Mouse (Mus musculus) MEL (cell line): Measurements from ENCODE around the gene Gm11111. TPM values are rescaled to one million over a fixed set of nuclear protein-coding genes. Genes with fewer than 3 reads are reported as not detected.

Experiments
- DNase-seq: peaks from one replicate; pipeline ENCODE4 v3.0.0; 2011; ENCODE audit warnings: low read depth, low spot score
- H3K27ac ChIP-seq: 2 replicates; pipeline ENCODE4 v1.5.1; 2012; ENCODE audit warnings: low read depth, mild to moderate bottlenecking, control low read depth, low read length, moderate library complexity; ENCODE audit not compliant: control insufficient read depth
- H3K27me3 ChIP-seq, 2 experiments: fragments of 150-350 bp in 1 of 2; sonication (generic) in 1 of 2; 2 replicates each; pipeline ENCODE4 v1.6.1; 2012; ENCODE audit warnings: low read length in 2 of 2, mild to moderate bottlenecking in 2 of 2, improper control_type of control experiment in 1 of 2, moderate library complexity in 1 of 2; ENCODE audit not compliant: insufficient read depth in 2 of 2, control insufficient read depth in 1 of 2
- H3K36me3 ChIP-seq, 2 experiments: 2 replicates each; pipeline ENCODE4 v1.6.1; 2012 to 2014; ENCODE audit warnings: low read length in 2 of 2, improper control_type of control experiment in 1 of 2, inconsistent platforms in 1 of 2, mild to moderate bottlenecking in 1 of 2; ENCODE audit not compliant: insufficient read depth in 2 of 2, control insufficient read depth in 1 of 2
- H3K4me1 ChIP-seq, 2 experiments: fragments of 150-350 bp in 1 of 2; sonication (generic) in 1 of 2; 2 replicates each; pipeline ENCODE4 v1.6.1; 2012; ENCODE audit warnings: low read length in 2 of 2, improper control_type of control experiment in 1 of 2, mild to moderate bottlenecking in 1 of 2; ENCODE audit not compliant: insufficient read depth in 2 of 2, control insufficient read depth in 1 of 2
- H3K4me3 ChIP-seq, 2 experiments: fragments of 150-350 bp in 1 of 2; sonication (generic) in 1 of 2; 2 replicates each; pipeline ENCODE4 v1.5.1; 2012; ENCODE audit warnings: low read depth in 2 of 2, low read length in 2 of 2, mild to moderate bottlenecking in 2 of 2, moderate library complexity in 2 of 2, control low read depth in 1 of 2, improper control_type of control experiment in 1 of 2; ENCODE audit not compliant: control insufficient read depth in 1 of 2, insufficient read depth in 1 of 2
- H3K79me2 ChIP-seq: 2 replicates; pipeline ENCODE4 v1.6.1; 2012; ENCODE audit warnings: mild to moderate bottlenecking, low read length, moderate library complexity; ENCODE audit not compliant: control insufficient read depth, poor library complexity, insufficient read depth
- H3K9ac ChIP-seq: 2 replicates; pipeline ENCODE4 v1.6.1; 2012; ENCODE audit warnings: low read depth, mild to moderate bottlenecking, control low read depth, low read length, moderate library complexity; ENCODE audit not compliant: control insufficient read depth, poor library complexity, severe bottlenecking
- H3K9me3 ChIP-seq: fragments of 150-350 bp; sonication (generic); replicated peaks from 2 replicates; pipeline ENCODE4 v1.6.1; 2012; ENCODE audit warnings: mild to moderate bottlenecking, low read length, improper control_type of control experiment, moderate library complexity; ENCODE audit not compliant: insufficient read depth
- CHD1 ChIP-seq: IDR thresholded peaks from 2 replicates; pipeline ENCODE4 v1.6.1; 2012; ENCODE audit warnings: low read depth, mild to moderate bottlenecking, inconsistent platforms, low read length, improper control_type of control experiment
- CHD2 ChIP-seq: IDR thresholded peaks from 2 replicates; pipeline ENCODE4 v1.6.1; 2011; ENCODE audit warnings: low read length, improper control_type of control experiment
- CTCF ChIP-seq, 3 experiments: IDR thresholded peaks in 2 of 3; conservative IDR thresholded peaks in 1 of 3; 2 replicates each; pipeline ENCODE4 v1.5.1; 2011 to 2012; ENCODE audit warnings: low read length in 3 of 3, low read depth in 2 of 3, mild to moderate bottlenecking in 2 of 3, improper control_type of control experiment in 1 of 3, inconsistent platforms in 1 of 3, mixed read lengths in 1 of 3, moderate library complexity in 1 of 3; ENCODE audit not compliant: control insufficient read depth in 1 of 3, insufficient read depth in 1 of 3, poor library complexity in 1 of 3, severe bottlenecking in 1 of 3
- ELF1 ChIP-seq: IDR thresholded peaks from 2 replicates; pipeline ENCODE4 v1.6.1; 2014; ENCODE audit warnings: low read depth, mild to moderate bottlenecking, inconsistent platforms, low read length, improper control_type of control experiment, moderate library complexity
- EP300 ChIP-seq, 2 experiments: IDR thresholded peaks; 2 replicates each; pipeline ENCODE4 v1.6.1; 2011; ENCODE audit warnings: improper control_type of control experiment in 2 of 2, low read length in 2 of 2, low read depth in 1 of 2, mild to moderate bottlenecking in 1 of 2
- ETS1 ChIP-seq: IDR thresholded peaks from 2 replicates; pipeline ENCODE4 v1.6.1; 2012; ENCODE audit warnings: low read depth, mild to moderate bottlenecking, inconsistent platforms, low read length, improper control_type of control experiment, moderate library complexity
- GATA1 ChIP-seq: IDR thresholded peaks from 2 replicates; pipeline ENCODE4 v1.6.1; 2011; ENCODE audit warnings: low read depth, low read length, improper control_type of control experiment
- JUND ChIP-seq: IDR thresholded peaks from 2 replicates; pipeline ENCODE4 v1.6.1; 2011; ENCODE audit warnings: low read depth, mild to moderate bottlenecking, improper control_type of control experiment, low read length
- KAT2A ChIP-seq: conservative IDR thresholded peaks from 2 replicates; pipeline ENCODE4 v1.6.1; 2012; ENCODE audit warnings: low read depth, low read length, improper control_type of control experiment, inconsistent platforms
- MAZ ChIP-seq: IDR thresholded peaks from 2 replicates; pipeline ENCODE4 v1.6.1; 2012; ENCODE audit warnings: low read depth, mild to moderate bottlenecking, inconsistent platforms, low read length, improper control_type of control experiment
- MXI1 ChIP-seq: IDR thresholded peaks from 2 replicates; pipeline ENCODE4 v1.6.1; 2011; ENCODE audit warnings: mild to moderate bottlenecking, low read depth, low read length, improper control_type of control experiment
- MYC ChIP-seq: IDR thresholded peaks from 2 replicates; pipeline ENCODE4 v1.6.1; 2011; ENCODE audit warnings: low read depth, mild to moderate bottlenecking, low read length, improper control_type of control experiment, moderate library complexity
- SIN3A ChIP-seq: IDR thresholded peaks from 2 replicates; pipeline ENCODE4 v1.6.1; 2012; ENCODE audit warnings: low read length, improper control_type of control experiment, inconsistent platforms
- SMC3 ChIP-seq: IDR thresholded peaks from 2 replicates; pipeline ENCODE4 v1.6.1; 2011; ENCODE audit warnings: low read depth, low read length, improper control_type of control experiment
- TBP ChIP-seq: IDR thresholded peaks from 2 replicates; pipeline ENCODE4 v1.8.0; 2011; ENCODE audit warnings: low read depth, low read length, improper control_type of control experiment
- UBTF ChIP-seq: IDR thresholded peaks from 2 replicates; pipeline ENCODE4 v1.6.1; 2012; ENCODE audit warnings: low read depth, mild to moderate bottlenecking, inconsistent platforms, low read length, improper control_type of control experiment, moderate library complexity, borderline replicate concordance; ENCODE audit not compliant: insufficient read depth
- USF1 ChIP-seq: IDR thresholded peaks from 2 replicates; pipeline ENCODE4 v1.6.1; 2014; ENCODE audit warnings: low read depth, mild to moderate bottlenecking, inconsistent platforms, low read length, improper control_type of control experiment, moderate library complexity
- ZC3H11A ChIP-seq: IDR thresholded peaks from 2 replicates; pipeline ENCODE4 v1.6.1; 2012; ENCODE audit warnings: low read depth, mild to moderate bottlenecking, inconsistent platforms, low read length, improper control_type of control experiment
- ZKSCAN1 ChIP-seq: IDR thresholded peaks from 2 replicates; pipeline ENCODE4 v1.6.1; 2012; ENCODE audit warnings: low read depth, mild to moderate bottlenecking, inconsistent platforms, low read length, improper control_type of control experiment, moderate library complexity
- ZMIZ1 ChIP-seq: IDR thresholded peaks from 2 replicates; pipeline ENCODE4 v1.6.1; 2012; ENCODE audit warnings: low read depth, mild to moderate bottlenecking, inconsistent platforms, low read length, improper control_type of control experiment, moderate library complexity
- ZNF384 ChIP-seq: IDR thresholded peaks from 2 replicates; pipeline ENCODE4 v1.6.1; 2012; ENCODE audit warnings: low read depth, mild to moderate bottlenecking, inconsistent platforms, low read length, improper control_type of control experiment
- polyA plus RNA-seq, 2 experiments: library from polyadenylated mRNA; stranded (reverse) in 1 of 2; unstranded in 1 of 2; fragments of >175 nt in 1 of 2; fragments of >200 nt in 1 of 2; gene quantifications; 2 replicates each; pipeline versions ENCODE4 v1.2.1 to v1.2.4; 2012; ENCODE audit warnings: low replicate concordance in 2 of 2, low read depth in 1 of 2; ENCODE audit not compliant: insufficient read length in 2 of 2, insufficient read depth in 1 of 2, missing spikeins in 1 of 2
- total RNA-seq: library from RNA; depleted of rRNA; stranded (reverse); fragments of 300-350 nt; gene quantifications from 2 replicates; pipeline ENCODE4 v1.2.3, GENCODE M21; 2012

The Gm11111 gene
- total and polyA plus RNA-seq, 3 experiments = not detected

GRCm38 (mm10) chr5:98523050-98523449 is 29.4 kb upstream of the Gm11111 start:
- Histone ChIP-seq H3K79me2 (no peaks in the 10 kb centered on the region), H3K4me3 (no peak overlapping the region), H3K36me3 (no peaks in the 10 kb centered on the region), H3K9ac (no peak overlapping the region)
- TF ChIP-seq USF1 (no peak), ZMIZ1 (no peak), SIN3A (no peak), KAT2A (no peak), SMC3 (no peak), ELF1 (no peak), ETS1 (no peak), MAZ (no peak), CHD1 (no peak), GATA1 (no peak), MXI1 (no peak), ZKSCAN1 (no peak), ZC3H11A (no peak), JUND (no peak)
- TF ChIP-seq, all 39 proteins: peak for 0
- no peak for DNase-seq
- Histone ChIP-seq H3K27ac (no peak overlapping the region), H3K4me1 (no peaks in the 10 kb centered on the region), H3K9me3 (no peaks in the 10 kb centered on the region), H3K27me3 (no peaks in the 10 kb centered on the region)

GRCm38 (mm10) chr5:98523783-98524182 is 28.7 kb upstream of the Gm11111 start:
- Histone ChIP-seq H3K9ac (no peak overlapping the region), H3K79me2 (no peaks in the 10 kb centered on the region), H3K27ac (no peak overlapping the region), H3K4me1 (no peaks in the 10 kb centered on the region), H3K9me3 (no peaks in the 10 kb centered on the region), H3K27me3 (no peaks in the 10 kb centered on the region), H3K36me3 (no peaks in the 10 kb centered on the region), H3K4me3 (no peak overlapping the region)
- TF ChIP-seq USF1 = no peak
- TF ChIP-seq ZNF384 = no peak
- TF ChIP-seq CTCF (IDR thresholded peaks at IDR 0.05 in 2 of 3, conservative IDR thresholded peaks at IDR 0.05 in 1 of 3; ENCODE audit: control insufficient read depth in 1 of 3, insufficient read depth in 1 of 3, low read depth in 2 of 3, low read length in 3 of 3, poor library complexity in 1 of 3, severe bottlenecking in 1 of 3) = no peak
- no peak for TF ChIP-seq GATA1
- no peak for TF ChIP-seq KAT2A
- no peak for TF ChIP-seq UBTF
- TF ChIP-seq ETS1 = no peak
- TF ChIP-seq SIN3A = no peak
- no peak for TF ChIP-seq TBP
- TF ChIP-seq EP300 (IDR thresholded peaks at IDR 0.05; ENCODE audit: low read depth in 1 of 2, low read length in 2 of 2) = no peak
- no peak for TF ChIP-seq MAZ
- TF ChIP-seq ZKSCAN1 = no peak
- no peak for TF ChIP-seq CHD2
- TF ChIP-seq MYC = no peak
- TF ChIP-seq MXI1 = no peak
- no peak for DNase-seq
